Comparison of ENCODE assay signal across 18 mouse cellular contexts in genomic region chr3:152815110-152815509, GRCm38 (mm10).
"Had no signal": no experiment of that assay in that cellular context is flagged by ENCODE, and none has a peak within 500 bp of the region (broad histone marks: within the 10 kb centered on the region; RNA-seq: fewer than 3 reads in every experiment).

No protein-coding gene starts in this region.

- DNase-seq: liver, embryonic 13.5 days; lung, adult 18-20 months; lung, postnatal 10 days; midbrain, embryonic 14.5 days; right cerebral cortex, postnatal 14 days; thymus, adult 2 months; thymus, postnatal 25 days; thymus, postnatal 4 days had no signal

- H3K9me3 ChIP-seq: liver, embryonic 13.5 days; liver, embryonic 15.5 days; midbrain, embryonic 10.5 days; midbrain, embryonic 12.5 days; neural tube, embryonic 13.5 days; neural tube, embryonic 15.5 days; stomach, embryonic 15.5 days had no signal

- H3K4me1 ChIP-seq: liver, embryonic 13.5 days; liver, embryonic 15.5 days; midbrain, embryonic 10.5 days; midbrain, embryonic 12.5 days; neural tube, embryonic 13.5 days; stomach, embryonic 15.5 days had no signal

- H3K27me3 ChIP-seq: liver, embryonic 13.5 days; liver, embryonic 15.5 days; midbrain, embryonic 12.5 days; neural tube, embryonic 13.5 days; neural tube, embryonic 15.5 days; stomach, embryonic 15.5 days had no signal

- H3K36me3 ChIP-seq: liver, embryonic 13.5 days; liver, embryonic 15.5 days; midbrain, embryonic 10.5 days; midbrain, embryonic 12.5 days; neural tube, embryonic 13.5 days; neural tube, embryonic 15.5 days; stomach, embryonic 15.5 days had no signal

- H3K4me3 ChIP-seq: liver, embryonic 13.5 days; liver, embryonic 15.5 days; midbrain, embryonic 10.5 days; midbrain, embryonic 12.5 days; myocyte; neural tube, embryonic 13.5 days; neural tube, embryonic 15.5 days; stomach, embryonic 15.5 days had no signal

- H3K9ac ChIP-seq: liver, embryonic 13.5 days; liver, embryonic 15.5 days; midbrain, embryonic 12.5 days; neural tube, embryonic 13.5 days; neural tube, embryonic 15.5 days; stomach, embryonic 15.5 days had no signal

- H3K4me2 ChIP-seq: liver, embryonic 11.5 days; liver, embryonic 13.5 days; liver, embryonic 15.5 days; midbrain, embryonic 12.5 days; neural tube, embryonic 13.5 days; neural tube, embryonic 15.5 days; stomach, embryonic 15.5 days had no signal

- ATAC-seq: midbrain, embryonic 16.5 days had no signal

- H3K27ac ChIP-seq: liver, embryonic 13.5 days; liver, embryonic 15.5 days; midbrain, embryonic 10.5 days; midbrain, embryonic 12.5 days; neural tube, embryonic 13.5 days; neural tube, embryonic 15.5 days; stomach, embryonic 15.5 days; stomach, postnatal 0 days had no signal
